Mouse (Mus musculus): ENCODE results near the gene Tubb2a. TPM values are rescaled to one million over a fixed set of nuclear protein-coding genes. Genes with fewer than 3 reads are reported as not detected.
A peak's percentile ranks its signal among the peaks of the same experiment; 100 is the strongest.

Tubb2a gene
- polyA plus RNA-seq, 1 experiment from 2014 or later = 292 TPM

DNA sequence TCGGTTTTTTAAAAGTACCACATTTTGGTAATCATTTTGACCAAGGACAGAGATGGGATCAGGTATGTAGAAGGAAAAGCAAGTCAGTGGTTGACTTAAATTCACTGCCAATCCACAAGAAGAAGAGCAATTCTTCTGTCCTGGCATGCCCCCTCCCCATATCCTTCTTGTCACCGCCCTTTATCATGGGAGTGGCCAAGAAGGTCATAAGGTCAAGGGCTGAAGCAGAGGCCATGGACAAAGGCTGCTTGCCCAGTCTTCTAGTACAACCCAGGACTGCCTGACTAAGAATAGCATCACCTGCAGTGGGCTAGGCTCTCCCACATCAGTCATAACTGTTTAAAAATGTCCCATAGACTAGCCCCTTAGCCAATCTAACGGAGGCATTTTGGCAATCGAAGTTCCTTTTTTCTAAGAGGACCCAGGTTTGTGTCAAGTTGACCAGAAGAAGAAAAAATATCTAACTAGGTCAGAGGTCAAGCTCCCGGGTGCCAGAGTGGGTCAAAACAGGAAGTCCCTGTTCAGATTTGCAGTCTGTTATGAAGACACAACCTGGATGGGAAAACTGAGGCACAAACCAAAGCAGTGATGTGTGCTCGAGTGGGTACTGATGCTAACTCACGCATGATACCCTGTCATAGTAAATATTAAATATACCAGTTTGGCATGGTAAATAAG lies 34.0 kb downstream of the Tubb2a start:
- no peak for ATAC-seq
- no peaks in the 10 kb centered on the region for H3K4me1 ChIP-seq (replicated peaks; ENCODE audit: control insufficient read depth, insufficient read depth, low read length)
- WGBS = 73% methylated on average over 7 of the region's 7 CpGs

GRCm38 (mm10) chr13:34040091-34040490 lies 37.7 kb downstream of the Tubb2a start:
- ATAC-seq = no peak
- Histone ChIP-seq H3K27ac (ENCODE audit: low read depth, low read length) (no peak overlapping the region), H3K36me3 (ENCODE audit: control insufficient read depth, insufficient read depth) (no peaks in the 10 kb centered on the region), H3K27me3 (replicated peaks; ENCODE audit: control insufficient read depth, insufficient read depth, low read length) (no peaks in the 10 kb centered on the region), H3K4me3 (ENCODE audit: low read depth, low read length) (no peak overlapping the region), H3K9me3 (ENCODE audit: control insufficient read depth) (no peaks in the 10 kb centered on the region), H3K9ac (ENCODE audit: low read depth, low read length) (no peak overlapping the region), H3K4me1 (replicated peaks; ENCODE audit: control insufficient read depth, insufficient read depth, low read length) (0 out of 2 replicates have a peak, but pooled peaks cover 7% of the 10 kb centered on the region), H3K4me2 (replicated peaks; ENCODE audit: low read depth) (no peak overlapping the region)
- TF ChIP-seq CTCF (IDR thresholded peaks at IDR 0.05; ENCODE audit: low read depth) = no peak
- 93% methylated on average over 3 of the region's 3 CpGs for WGBS

More for the DNA sequence above, 34.0 kb downstream of the Tubb2a start:
- H3K4me2 ChIP-seq (replicated peaks; ENCODE audit: low read depth) = no peak overlapping the region
- no peaks in the 10 kb centered on the region for H3K9me3 ChIP-seq (ENCODE audit: control insufficient read depth)
- no peak overlapping the region for H3K4me3 ChIP-seq (ENCODE audit: low read depth, low read length)
- H3K27me3 ChIP-seq (replicated peaks; ENCODE audit: control insufficient read depth, insufficient read depth, low read length) = no peaks in the 10 kb centered on the region
- H3K27ac ChIP-seq (ENCODE audit: low read depth, low read length) = no peak overlapping the region
- no peak overlapping the region for H3K9ac ChIP-seq (ENCODE audit: low read depth, low read length)
- H3K36me3 ChIP-seq (ENCODE audit: control insufficient read depth, insufficient read depth) = no peaks in the 10 kb centered on the region; the same call in 1 of the 2 replicates
- TF ChIP-seq CTCF (IDR thresholded peaks at IDR 0.05; ENCODE audit: low read depth) = no peak

- 30% methylated on average over 8 of the region's 8 CpGs for WGBS
- ATAC-seq = peak; percentile 57; the same call in 1 of the 2 replicates
- Histone ChIP-seq H3K4me2 (replicated peaks; ENCODE audit: low read depth) (peak overlapping the region; percentile 86), H3K27me3 (replicated peaks; ENCODE audit: control insufficient read depth, insufficient read depth, low read length) (no peaks in the 10 kb centered on the region), H3K27ac (ENCODE audit: low read depth, low read length) (peak overlapping the region; percentile 22; the same call in 1 of the 2 replicates), H3K9ac (ENCODE audit: low read depth, low read length) (no peak overlapping the region), H3K4me3 (ENCODE audit: low read depth, low read length) (peak overlapping the region; percentile 87), H3K4me1 (replicated peaks; ENCODE audit: control insufficient read depth, insufficient read depth, low read length) (0 out of 2 replicates have a peak, but pooled peaks cover 7% of the 10 kb centered on the region), H3K9me3 (ENCODE audit: control insufficient read depth) (no peaks in the 10 kb centered on the region), H3K36me3 (ENCODE audit: control insufficient read depth, insufficient read depth) (peaks cover 1% of the 10 kb centered on the region; the same call in 1 of the 2 replicates)
- TF ChIP-seq CTCF (IDR thresholded peaks at IDR 0.05; ENCODE audit: low read depth) = no peak
These were observed 38.9 kb downstream of the Tubb2a start for GRCm38 (mm10) chr13:34038901-34039341.

DNA sequence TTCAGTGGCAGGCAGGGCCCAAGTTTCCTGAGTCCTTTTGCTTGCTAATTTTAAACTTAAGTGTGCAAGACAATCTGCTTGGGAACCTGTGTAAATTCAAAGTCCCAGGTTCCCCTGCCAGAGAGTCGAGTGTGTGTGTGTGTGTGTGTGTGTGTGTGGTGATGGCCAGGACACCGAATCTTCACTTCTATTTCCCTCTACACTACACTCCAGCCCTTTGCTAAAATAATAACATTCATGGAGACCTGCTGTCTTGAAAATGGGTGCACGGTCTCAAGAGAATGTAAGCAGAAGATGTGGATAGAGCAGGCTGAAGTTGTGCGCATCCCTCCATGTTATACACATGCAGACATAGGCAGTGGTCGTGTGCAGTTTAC lies 39.8 kb downstream of the Tubb2a start:
- H3K27me3 ChIP-seq (replicated peaks; ENCODE audit: control insufficient read depth, insufficient read depth, low read length) = no peaks in the 10 kb centered on the region
- ATAC-seq = no peak
- H3K4me3 ChIP-seq (ENCODE audit: low read depth, low read length) = peak overlapping the region; percentile 87
- H3K36me3 ChIP-seq (ENCODE audit: control insufficient read depth, insufficient read depth) = peaks cover 8% of the 10 kb centered on the region; the same call in 1 of the 2 replicates
- peak overlapping the region; percentile 60 for H3K27ac ChIP-seq (ENCODE audit: low read depth, low read length)
- H3K9me3 ChIP-seq (ENCODE audit: control insufficient read depth) = no peaks in the 10 kb centered on the region
- no peak for TF ChIP-seq CTCF (IDR thresholded peaks at IDR 0.05; ENCODE audit: low read depth)
- 24% methylated on average over 5 of the region's 5 CpGs for WGBS
- H3K4me1 ChIP-seq (replicated peaks; ENCODE audit: control insufficient read depth, insufficient read depth, low read length) = 0 out of 2 replicates have a peak, but pooled peaks cover 7% of the 10 kb centered on the region
- H3K4me2 ChIP-seq (replicated peaks; ENCODE audit: low read depth) = peak overlapping the region; percentile 86
- peak overlapping the region; percentile 89 for H3K9ac ChIP-seq (ENCODE audit: low read depth, low read length)

DNA sequence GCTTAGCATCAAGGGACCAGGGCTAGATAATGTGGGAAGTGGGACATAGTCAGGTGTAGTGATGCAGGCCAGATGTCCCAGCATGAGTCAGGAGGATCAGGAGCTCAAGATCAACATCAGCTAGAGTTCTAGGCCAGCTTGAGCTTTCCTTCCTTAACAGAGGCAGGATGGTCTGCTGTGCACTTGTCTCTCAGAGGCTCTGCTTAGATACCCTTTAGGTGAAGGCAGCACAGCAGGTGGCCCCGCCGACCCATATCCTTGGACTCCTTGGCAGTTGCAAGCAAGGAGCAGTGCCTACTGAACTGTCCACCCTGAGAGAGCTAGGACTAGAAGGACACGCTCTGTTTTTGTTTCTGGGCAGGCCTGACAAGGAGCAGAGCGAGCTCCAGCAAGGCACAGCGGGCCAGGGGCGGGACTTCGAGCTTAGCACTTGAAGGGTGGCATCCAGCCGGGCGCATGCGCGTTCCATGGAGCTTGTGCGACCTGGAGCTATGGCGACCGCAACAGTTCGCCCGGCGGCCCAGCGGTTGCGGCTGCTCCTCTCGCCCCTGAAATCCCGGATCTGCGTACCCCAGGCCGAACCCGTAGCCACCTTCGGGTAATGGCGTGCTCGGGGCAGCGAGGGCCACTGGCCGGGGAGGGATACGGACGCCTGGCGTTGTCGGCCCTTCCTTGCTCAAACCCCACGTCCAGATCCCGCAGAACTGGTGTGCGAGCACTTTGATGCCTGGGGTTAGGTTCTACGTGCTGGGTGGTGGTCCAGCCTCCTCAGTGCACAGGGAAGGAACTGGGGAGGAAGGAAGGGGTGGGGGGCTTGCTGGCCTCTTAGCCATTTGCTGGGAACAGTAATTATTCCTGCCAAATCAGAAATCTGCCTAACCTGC lies 40.4 kb downstream of the Tubb2a start, which contains the start of gene Bphl:
Gene Bphl, plus strand, starts transcription at position 426 of the 884 bp plus-strand sequence.
- under 1% methylated on average over 37 of the region's 37 CpGs for WGBS
- Histone ChIP-seq H3K4me2 (replicated peaks; ENCODE audit: low read depth) (peak within 1 kb of the TSS; percentile 86), H3K4me1 (replicated peaks; ENCODE audit: control insufficient read depth, insufficient read depth, low read length) (0 out of 2 replicates have a peak, but pooled peaks cover 7% of the 10 kb centered on the region), H3K27ac (ENCODE audit: low read depth, low read length) (peak within 1 kb of the TSS; percentile 60), H3K36me3 (ENCODE audit: control insufficient read depth, insufficient read depth) (peaks cover 13% of the 10 kb centered on the region), H3K4me3 (ENCODE audit: low read depth, low read length) (peak within 1 kb of the TSS; percentile 87), H3K27me3 (replicated peaks; ENCODE audit: control insufficient read depth, insufficient read depth, low read length) (no peaks in the 10 kb centered on the region), H3K9ac (ENCODE audit: low read depth, low read length) (peak within 1 kb of the TSS; percentile 89), H3K9me3 (ENCODE audit: control insufficient read depth) (no peaks in the 10 kb centered on the region)
- peak; percentile 82 for ATAC-seq
- TF ChIP-seq CTCF (IDR thresholded peaks at IDR 0.05; ENCODE audit: low read depth) = no peak

- Histone ChIP-seq H3K27me3 (replicated peaks; ENCODE audit: control insufficient read depth, insufficient read depth, low read length) (no peaks in the 10 kb centered on the region), H3K9me3 (ENCODE audit: control insufficient read depth) (no peaks in the 10 kb centered on the region), H3K36me3 (ENCODE audit: control insufficient read depth, insufficient read depth) (peaks cover 19% of the 10 kb centered on the region), H3K4me2 (replicated peaks; ENCODE audit: low read depth) (peak overlapping the region; percentile 86), H3K27ac (ENCODE audit: low read depth, low read length) (no peak overlapping the region), H3K4me1 (replicated peaks; ENCODE audit: control insufficient read depth, insufficient read depth, low read length) (0 out of 2 replicates have a peak, but pooled peaks cover 7% of the 10 kb centered on the region), H3K4me3 (ENCODE audit: low read depth, low read length) (no peak overlapping the region), H3K9ac (ENCODE audit: low read depth, low read length) (no peak overlapping the region)
- no peak for ATAC-seq
- 70% methylated on average over 5 of the region's 5 CpGs for WGBS
- TF ChIP-seq CTCF (IDR thresholded peaks at IDR 0.05; ENCODE audit: low read depth) = no peak
These were observed 41.1 kb downstream of the Tubb2a start for GRCm38 (mm10) chr13:34036726-34037125.
